Mouse (Mus musculus) hindbrain, embryonic 11.5 days (tissue): Measurements from ENCODE around the gene Trpm5. TPM values are rescaled to one million over a fixed set of nuclear protein-coding genes. Genes with fewer than 3 reads are reported as not detected.

Experiments
- ATAC-seq: fragments of 200-750 bp; cut with Nextera tagmentation; 2 replicates; pipeline ENCODE4 v1.8.0; 2017; ENCODE audit warnings: mild to moderate bottlenecking, moderate TSS enrichment, moderate library complexity; ENCODE audit not compliant: low FRiP score
- DNase-seq: peaks from one replicate; pipeline ENCODE4 v3.0.0-alpha.2; 2015; ENCODE audit warnings: low spot score
- H3K27ac ChIP-seq: fragments of 300-500 bp; sonication (generic); 2 replicates; pipeline ENCODE4 v1.5.1; 2014; ENCODE audit warnings: mild to moderate bottlenecking, low read depth, low read length
- H3K27me3 ChIP-seq: fragments of 300-500 bp; sonication (generic); 2 replicates; pipeline ENCODE4 v1.6.1; 2014; ENCODE audit warnings: mild to moderate bottlenecking, low read length, moderate library complexity, mixed read lengths; ENCODE audit not compliant: control insufficient read depth, insufficient read depth
- H3K36me3 ChIP-seq: fragments of 300-500 bp; sonication (generic); 2 replicates; pipeline ENCODE4 v1.6.1; 2014; ENCODE audit warnings: mild to moderate bottlenecking, low read length, moderate library complexity, mixed read lengths; ENCODE audit not compliant: control insufficient read depth, insufficient read depth
- H3K4me1 ChIP-seq: fragments of 300-500 bp; sonication (generic); replicated peaks from 2 replicates; pipeline ENCODE4 v1.6.1; 2014; ENCODE audit warnings: low read length, mixed read lengths; ENCODE audit not compliant: control insufficient read depth, insufficient read depth
- H3K4me2 ChIP-seq: fragments of 300-500 bp; sonication (generic); replicated peaks from 2 replicates; pipeline ENCODE4 v1.6.1; 2014; ENCODE audit warnings: mild to moderate bottlenecking, low read depth, low read length
- H3K4me3 ChIP-seq: fragments of 300-500 bp; sonication (generic); 2 replicates; pipeline ENCODE4 v1.5.1; 2014; ENCODE audit warnings: low read depth, low read length
- H3K9ac ChIP-seq: fragments of 300-500 bp; sonication (generic); 2 replicates; pipeline ENCODE4 v1.6.1; 2014; ENCODE audit warnings: low read depth, low read length
- H3K9me3 ChIP-seq: fragments of 300-500 bp; sonication (generic); 2 replicates; pipeline ENCODE4 v1.6.1; 2016; ENCODE audit warnings: low read length; ENCODE audit not compliant: control insufficient read depth
- WGBS: fragments of 180-500 bp; shearing (Covaris S2); extraction: QIAGEN DNeasy Blood & Tissue Kit; methylation state at CpG from one replicate; pipeline ENCODE4 v1.1.7; 2014; 5-methylcytosine and 5-hydroxymethylcytosine counted together
- polyA plus RNA-seq: library from polyadenylated mRNA; unstranded; fragments of >200 nt; fragmentation: Nextera tagmentation; extraction: Ambion mirVana; gene quantifications from 2 replicates; pipeline ENCODE4 v1.2.1, GENCODE M21; 2014

The Trpm5 gene
- polyA plus RNA-seq, 1 experiment from 2014 or later, result 0.88 TPM

DNA sequence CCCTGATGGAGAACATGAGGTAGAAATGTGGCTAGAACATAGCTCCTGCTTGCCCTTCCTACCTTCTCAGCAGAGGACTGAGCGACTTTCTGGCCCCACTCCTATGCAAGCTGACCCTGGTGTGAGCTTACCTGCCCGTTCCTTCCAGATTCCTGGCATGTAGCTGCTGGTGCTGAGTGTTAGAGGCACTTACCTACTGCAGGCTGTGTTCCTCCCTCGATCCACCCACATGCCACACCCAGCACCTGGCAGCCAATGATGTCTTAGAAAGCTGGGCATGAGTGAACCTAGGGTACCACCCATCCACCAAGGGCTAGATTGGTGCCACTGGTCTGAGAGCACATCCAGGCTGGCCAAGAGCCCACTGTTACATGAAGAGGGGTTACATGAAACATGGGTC is 595 bp downstream of the Trpm5 start:
- Histone ChIP-seq H3K36me3 (no peaks in the 10 kb centered on the region), H3K9me3 (no peaks in the 10 kb centered on the region), H3K27me3 (no peaks in the 10 kb centered on the region), H3K9ac (no peak overlapping the region), H3K4me3 (no peak overlapping the region), H3K27ac (no peak overlapping the region), H3K4me1 (no peaks in the 10 kb centered on the region), H3K4me2 (no peak overlapping the region)
- ATAC-seq (no peak), DNase-seq (no peak)
- WGBS, result 77% methylated on average over 3 of the region's 3 CpGs

DNA sequence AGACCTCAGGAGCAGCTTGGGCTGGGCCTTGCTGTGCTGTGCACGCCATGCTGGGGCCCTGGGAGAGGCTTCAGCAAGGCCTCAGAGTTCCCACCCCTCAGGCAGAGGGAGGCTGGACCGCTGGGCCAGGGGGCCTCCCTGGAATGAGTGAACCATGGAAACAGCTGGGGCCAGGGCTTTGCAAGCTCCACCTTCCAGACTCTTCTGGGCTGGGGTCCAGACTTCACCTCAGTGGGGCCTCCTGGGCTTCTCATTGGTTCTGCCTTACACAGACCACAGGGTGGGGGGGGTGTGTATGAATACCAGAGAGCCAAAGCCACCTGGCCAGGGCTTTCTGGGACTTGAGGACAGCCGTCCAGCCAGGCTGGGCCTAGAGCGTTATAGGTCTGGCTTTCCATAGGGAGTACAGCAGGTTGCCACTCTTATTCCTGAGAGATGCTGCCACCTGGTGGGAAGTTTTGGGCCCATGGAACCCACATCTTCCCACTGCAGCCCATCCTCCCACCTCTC is 7.3 kb downstream of the Trpm5 start:
- Histone ChIP-seq H3K27me3 (no peaks in the 10 kb centered on the region), H3K36me3 (no peaks in the 10 kb centered on the region), H3K4me2 (no peak overlapping the region), H3K9me3 (no peaks in the 10 kb centered on the region), H3K4me1 (no peaks in the 10 kb centered on the region), H3K9ac (no peak overlapping the region), H3K4me3 (no peak overlapping the region), H3K27ac (no peak overlapping the region)
- peak; percentile 54 for DNase-seq
- no peak; the same call in 1 of the 2 replicates for ATAC-seq
- 51% methylated on average over 4 of the region's 4 CpGs for WGBS

DNA sequence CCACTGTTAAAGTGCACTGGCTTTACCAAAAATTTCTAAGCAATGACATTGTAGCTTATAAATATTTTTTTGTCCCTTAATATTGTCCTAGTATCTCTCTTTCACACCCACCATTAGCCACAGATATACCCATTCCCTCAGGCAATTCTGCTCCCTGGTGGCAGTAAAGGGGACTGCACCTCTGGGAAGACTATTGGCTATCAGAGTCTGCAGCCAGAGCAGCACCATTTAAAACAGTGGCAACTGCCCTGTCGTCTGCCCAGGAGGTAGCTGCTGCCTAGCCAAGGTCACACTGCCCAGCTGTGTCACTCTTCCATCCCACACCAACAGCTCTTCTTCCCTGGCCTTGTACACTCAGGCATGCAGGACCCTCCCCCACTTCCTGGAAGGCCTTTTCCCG is 8.1 kb downstream of the Trpm5 start:
- H3K27me3 ChIP-seq, result no peaks in the 10 kb centered on the region
- no peaks in the 10 kb centered on the region for H3K36me3 ChIP-seq
- ATAC-seq, result no peak
- no peak overlapping the region for H3K4me3 ChIP-seq
- no peak overlapping the region for H3K27ac ChIP-seq
- WGBS, result 58% methylated on average over 2 of the region's 2 CpGs
- peak; percentile 66 for DNase-seq
- no peaks in the 10 kb centered on the region for H3K9me3 ChIP-seq
- no peak overlapping the region for H3K9ac ChIP-seq
- no peaks in the 10 kb centered on the region for H3K4me1 ChIP-seq
- no peak overlapping the region for H3K4me2 ChIP-seq

DNA sequence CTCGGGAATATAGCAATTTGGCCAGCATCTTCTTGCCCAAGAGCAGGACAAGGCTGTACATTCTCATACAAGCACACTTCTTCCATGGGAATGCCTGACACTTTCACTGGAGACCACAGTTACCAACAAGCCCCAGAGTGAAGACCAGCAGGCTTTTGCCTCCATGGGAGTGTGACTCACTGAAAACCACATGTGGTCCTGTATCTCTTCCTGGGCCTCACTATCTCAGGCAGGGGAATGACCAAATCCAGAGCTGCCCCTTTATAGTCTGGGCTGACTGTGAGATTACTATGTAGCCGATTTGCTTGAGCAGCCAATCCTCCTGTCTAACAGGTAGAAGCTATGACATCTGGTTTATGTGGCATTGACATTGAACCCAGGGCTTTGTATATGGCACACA is 10.7 kb downstream of the Trpm5 start:
- ATAC-seq (no peak), DNase-seq (no peak)
- no peak overlapping the region for H3K4me2 ChIP-seq
- no peaks in the 10 kb centered on the region for H3K9me3 ChIP-seq
- H3K4me3 ChIP-seq, result no peak overlapping the region
- 80% methylated on average over 2 of the region's 2 CpGs for WGBS
- no peak overlapping the region for H3K9ac ChIP-seq
- no peak overlapping the region for H3K27ac ChIP-seq
- no peaks in the 10 kb centered on the region for H3K36me3 ChIP-seq
- H3K27me3 ChIP-seq, result no peaks in the 10 kb centered on the region
- no peaks in the 10 kb centered on the region for H3K4me1 ChIP-seq

DNA sequence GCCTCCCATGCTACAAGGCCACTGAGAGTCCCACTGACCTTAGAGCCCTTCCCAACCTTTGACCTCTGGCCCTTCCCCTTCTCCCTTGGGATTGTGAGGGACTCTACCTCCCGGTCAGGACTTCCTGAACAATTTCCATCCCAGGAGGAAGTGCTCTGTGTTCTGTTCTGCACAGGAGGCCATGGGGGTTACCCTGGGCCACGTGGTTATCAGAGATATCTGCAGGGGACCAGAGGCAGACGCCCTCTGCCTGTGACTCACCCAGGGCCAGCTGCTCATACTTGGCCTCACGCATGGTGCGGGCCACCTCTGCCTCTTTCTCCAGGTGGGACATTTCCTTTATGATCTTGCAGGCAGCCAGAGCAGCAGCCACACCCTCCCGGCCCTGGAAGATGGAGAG is 12.4 kb downstream of the Trpm5 start:
- no peaks in the 10 kb centered on the region for H3K27me3 ChIP-seq
- no peaks in the 10 kb centered on the region for H3K9me3 ChIP-seq
- H3K4me3 ChIP-seq, result no peak overlapping the region
- ATAC-seq (no peak), DNase-seq (no peak)
- H3K36me3 ChIP-seq, result no peaks in the 10 kb centered on the region
- H3K4me1 ChIP-seq, result no peaks in the 10 kb centered on the region
- no peak overlapping the region for H3K4me2 ChIP-seq
- 71% methylated on average over 6 of the region's 6 CpGs for WGBS
- no peak overlapping the region for H3K27ac ChIP-seq
- no peak overlapping the region for H3K9ac ChIP-seq

DNA sequence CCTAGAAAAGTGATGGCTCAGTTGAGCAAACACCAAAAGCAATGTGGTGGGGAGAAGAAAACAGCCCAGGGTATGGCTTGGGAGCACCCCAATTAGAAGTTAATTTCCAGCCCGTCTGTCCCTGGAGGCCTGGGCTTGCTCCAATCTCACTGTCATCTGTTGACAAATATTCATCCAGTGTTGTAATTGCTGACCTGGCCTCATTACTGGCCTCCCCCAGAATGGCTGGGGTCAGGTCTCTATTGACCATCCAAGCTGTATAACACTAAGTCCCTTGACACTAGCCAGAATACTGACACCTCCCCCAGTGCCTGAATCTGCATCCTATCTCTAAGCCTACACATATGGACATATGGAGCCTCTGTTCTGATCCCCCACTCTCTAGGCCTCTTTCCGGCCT is 17.1 kb downstream of the Trpm5 start:
- DNase-seq, result no peak
- Histone ChIP-seq H3K9me3 (no peaks in the 10 kb centered on the region), H3K27ac (no peak overlapping the region), H3K4me1 (no peaks in the 10 kb centered on the region), H3K4me2 (no peak overlapping the region), H3K36me3 (no peaks in the 10 kb centered on the region), H3K9ac (no peak overlapping the region), H3K4me3 (no peak overlapping the region), H3K27me3 (no peaks in the 10 kb centered on the region)
- no peak for ATAC-seq
- WGBS, result 89% methylated on average over 2 of the region's 2 CpGs

DNA sequence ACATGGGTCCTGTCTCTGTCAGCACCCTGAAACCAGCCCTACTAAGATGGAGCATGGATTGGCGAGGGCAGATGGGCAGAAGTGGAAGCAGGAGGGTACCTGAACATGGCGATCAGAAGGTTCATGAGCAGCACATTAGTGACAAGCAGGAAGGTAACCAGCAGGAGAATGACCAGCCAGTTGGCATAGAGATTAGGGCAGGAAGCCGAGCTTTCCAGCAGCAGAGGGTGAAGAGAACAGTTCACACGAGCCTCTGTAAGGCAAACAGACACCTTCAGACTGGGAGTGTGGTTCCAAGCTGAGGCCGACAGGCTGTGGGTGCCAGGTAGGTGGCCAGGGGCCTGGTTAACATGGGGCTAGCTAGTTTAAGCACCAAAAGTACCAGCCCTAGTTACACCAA is 19.0 kb downstream of the Trpm5 start:
- WGBS, result 71% methylated on average over 5 of the region's 5 CpGs
- Histone ChIP-seq H3K27me3 (no peaks in the 10 kb centered on the region), H3K4me1 (peaks cover 4% of the 10 kb centered on the region)

DNA sequence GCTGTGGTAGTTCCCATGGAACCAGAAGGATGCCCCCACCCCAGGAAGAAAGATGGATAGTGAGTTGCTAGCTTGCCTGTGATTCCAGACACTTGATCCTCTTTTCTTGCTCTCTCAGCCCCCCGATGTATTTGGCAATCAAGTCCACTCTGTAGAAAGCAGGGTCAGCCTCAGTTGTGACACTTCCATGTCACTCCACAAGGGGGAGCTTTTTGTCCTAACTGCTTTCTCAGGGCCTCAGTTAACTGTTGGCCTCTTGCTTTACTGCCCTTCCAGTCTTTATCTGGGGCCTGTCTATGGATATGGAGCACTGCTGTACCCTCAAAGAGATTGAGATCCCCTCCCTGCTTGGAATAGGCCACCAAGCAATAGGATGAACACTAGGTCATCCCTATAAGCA is 21.4 kb downstream of the Trpm5 start:
- 81% methylated on average over 1 of the region's 1 CpGs for WGBS
- DNase-seq (peak; percentile 63), ATAC-seq (no peak)
- no peak overlapping the region for H3K4me2 ChIP-seq
- H3K4me3 ChIP-seq, result no peak overlapping the region
- H3K27me3 ChIP-seq, result no peaks in the 10 kb centered on the region
- H3K36me3 ChIP-seq, result no peaks in the 10 kb centered on the region
- H3K27ac ChIP-seq, result no peak overlapping the region
- H3K9ac ChIP-seq, result no peak overlapping the region
- H3K9me3 ChIP-seq, result no peaks in the 10 kb centered on the region
- H3K4me1 ChIP-seq, result peaks cover 12% of the 10 kb centered on the region

More for the DNA sequence above, 19.0 kb downstream of the Trpm5 start:
- H3K27ac ChIP-seq, result no peak overlapping the region
- ATAC-seq (no peak), DNase-seq (no peak)
- no peaks in the 10 kb centered on the region for H3K36me3 ChIP-seq
- H3K9ac ChIP-seq, result no peak overlapping the region
- H3K4me3 ChIP-seq, result no peak overlapping the region
- no peaks in the 10 kb centered on the region for H3K9me3 ChIP-seq
- H3K4me2 ChIP-seq, result no peak overlapping the region

DNA sequence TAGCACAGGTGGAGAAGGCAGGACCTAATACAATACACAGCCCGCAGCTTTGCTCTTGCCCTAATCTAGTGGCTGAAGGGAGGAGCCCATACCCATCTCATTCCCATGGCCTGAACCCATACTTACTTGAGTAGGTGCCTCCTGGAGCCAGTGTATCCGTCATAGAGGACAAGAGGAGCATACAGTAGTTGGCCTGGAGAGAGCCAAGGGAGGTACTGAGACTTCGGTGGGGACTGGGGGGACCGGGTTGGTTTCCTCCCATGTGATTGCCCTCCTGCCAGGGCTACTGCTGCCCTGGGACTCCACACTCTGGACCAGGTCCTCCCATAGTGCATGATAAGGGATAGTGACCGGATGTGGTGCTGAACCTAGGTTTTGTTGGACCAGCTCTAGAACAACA is 21.8 kb downstream of the Trpm5 start:
- WGBS, result 88% methylated on average over 5 of the region's 5 CpGs
- Histone ChIP-seq H3K4me2 (no peak overlapping the region), H3K9ac (no peak overlapping the region)

More for the DNA sequence above, 21.8 kb downstream of the Trpm5 start:
- no peak for ATAC-seq
- no peaks in the 10 kb centered on the region for H3K9me3 ChIP-seq
- H3K27ac ChIP-seq, result no peak overlapping the region
- no peak overlapping the region for H3K4me3 ChIP-seq
- no peaks in the 10 kb centered on the region for H3K27me3 ChIP-seq
- H3K4me1 ChIP-seq, result peaks cover 15% of the 10 kb centered on the region
- no peak for DNase-seq
- H3K36me3 ChIP-seq, result no peaks in the 10 kb centered on the region
